Mouse (Mus musculus): ENCODE data around the gene Cxcl14.

The Cxcl14 gene

GRCm38 (mm10) chr13:56251176-56251923, 45.0 kb downstream of the Cxcl14 start:
- no peak for DNase-seq (ENCODE audit: low spot score)

- no peak for DNase-seq (ENCODE audit: low spot score)
Measured at GRCm38 (mm10) chr13:56250551-56251161, 45.7 kb downstream of the Cxcl14 start.

GRCm38 (mm10) chr13:56249593-56250341, 46.6 kb downstream of the Cxcl14 start:
- no peak for DNase-seq (ENCODE audit: low spot score)

GRCm38 (mm10) chr13:56243104-56243503, 53.2 kb downstream of the Cxcl14 start:
- DNase-seq (ENCODE audit: low spot score) = no peak

- DNase-seq (ENCODE audit: low spot score) = no peak
Measured at GRCm38 (mm10) chr13:56240012-56240770, 56.2 kb downstream of the Cxcl14 start.

All from ovary, postnatal 36 days (tissue).